Mouse (Mus musculus) liver, embryonic 12.5 days (tissue): Measurements from ENCODE around the gene Gm49387. TPM values are rescaled to one million over a fixed set of nuclear protein-coding genes. Genes with fewer than 3 reads are reported as not detected.

Experiments
- ATAC-seq: fragments of 200-750 bp; cut with Nextera tagmentation; 2 replicates; pipeline ENCODE4 v1.8.0; 2017; ENCODE audit warnings: moderate number of reproducible peaks, mild to moderate bottlenecking, moderate library complexity
- H3K27ac ChIP-seq: fragments of 300-500 bp; sonication (generic); 2 replicates; pipeline ENCODE4 v1.5.1; 2016; ENCODE audit warnings: mild to moderate bottlenecking
- H3K27me3 ChIP-seq: fragments of 300-500 bp; sonication (generic); replicated peaks from 2 replicates; pipeline ENCODE4 v1.6.1; 2016; ENCODE audit warnings: mild to moderate bottlenecking, moderate library complexity
- H3K36me3 ChIP-seq: fragments of 300-500 bp; sonication (generic); 2 replicates; pipeline ENCODE4 v1.6.1; 2016; ENCODE audit warnings: mild to moderate bottlenecking, moderate library complexity
- H3K4me1 ChIP-seq: fragments of 300-500 bp; sonication (generic); 2 replicates; pipeline ENCODE4 v1.6.1; 2016
- H3K4me2 ChIP-seq: fragments of 300-500 bp; sonication (generic); 2 replicates; pipeline ENCODE4 v1.6.1; 2016; ENCODE audit warnings: mild to moderate bottlenecking, moderate library complexity
- H3K4me3 ChIP-seq: fragments of 300-500 bp; sonication (generic); 2 replicates; pipeline ENCODE4 v1.5.1; 2016; ENCODE audit warnings: mild to moderate bottlenecking, moderate library complexity
- H3K9ac ChIP-seq: fragments of 300-500 bp; sonication (generic); 2 replicates; pipeline ENCODE4 v1.6.1; 2016; ENCODE audit warnings: mild to moderate bottlenecking, moderate library complexity
- H3K9me3 ChIP-seq: fragments of 300-500 bp; sonication (generic); replicated peaks from 2 replicates; pipeline ENCODE4 v1.6.1; 2016; ENCODE audit warnings: mild to moderate bottlenecking, moderate library complexity
- WGBS: fragments of 180-500 bp; shearing (Covaris S2); methylation state at CpG from one replicate; pipeline ENCODE4 v1.1.7; 2016; ENCODE audit not compliant: insufficient replicate concordance; 5-methylcytosine and 5-hydroxymethylcytosine counted together
- polyA plus RNA-seq: library from polyadenylated mRNA; unstranded; fragments of >200 nt; fragmentation: Nextera tagmentation; extraction: Ambion mirVana; gene quantifications from 2 replicates; pipeline ENCODE4 v1.2.1, GENCODE M21; 2016

Gene Gm49387
- polyA plus RNA-seq, 1 experiment from 2014 or later, result 0.37 TPM

DNA sequence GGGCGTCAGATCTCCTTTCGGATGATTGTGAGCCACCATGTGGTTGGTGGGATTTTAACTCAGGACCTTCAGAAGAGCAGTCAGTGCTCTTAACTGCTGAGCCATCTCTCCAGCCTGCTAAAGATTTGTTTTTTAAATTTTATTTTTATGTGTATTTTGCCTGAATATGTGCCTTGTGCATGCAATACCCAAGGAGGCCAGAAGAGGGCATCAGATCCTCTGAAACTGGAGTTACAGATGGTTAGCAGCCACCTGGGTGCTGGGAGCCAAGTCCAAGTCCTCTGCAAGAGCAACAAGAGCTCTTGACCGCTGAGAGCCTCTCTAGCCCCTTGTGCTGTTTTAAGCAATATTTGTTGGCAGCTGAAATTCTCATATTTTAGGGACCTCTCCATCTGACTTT is 9.7 kb upstream of the Gm49387 start:
- 80% methylated on average over 3 of the region's 3 CpGs for whole genome bisulfite sequencing

DNA sequence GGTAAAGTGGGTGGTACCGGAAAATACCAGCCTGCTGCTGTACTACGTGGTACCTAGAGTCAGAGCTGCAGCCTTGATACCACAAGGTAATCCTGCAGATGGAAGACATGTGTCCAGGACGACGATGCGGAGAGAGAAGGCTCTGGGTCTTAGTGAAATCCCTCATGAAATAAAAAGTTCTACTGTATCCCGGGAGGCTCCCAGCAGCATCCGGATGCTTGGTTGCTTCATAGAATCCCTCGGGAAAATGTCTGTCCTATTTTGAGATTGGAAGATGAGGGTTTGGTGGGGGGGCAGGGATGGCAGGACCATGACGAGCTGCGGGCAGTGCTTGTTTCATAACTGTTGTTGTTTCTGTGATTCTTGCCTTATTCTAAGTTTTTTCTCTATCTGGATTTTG is 7.3 kb upstream of the Gm49387 start:
- no peak for ATAC-seq
- 83% methylated on average over 10 of the region's 10 CpGs for WGBS

More for the DNA sequence above, 9.7 kb upstream of the Gm49387 start:
- H3K27me3 ChIP-seq, result no peaks in the 10 kb centered on the region
- no peak for ATAC-seq
- H3K4me1 ChIP-seq, result peaks cover 38% of the 10 kb centered on the region
- H3K27ac ChIP-seq, result no peak overlapping the region
- H3K36me3 ChIP-seq, result no peaks in the 10 kb centered on the region
- no peak overlapping the region for H3K9ac ChIP-seq
- no peak overlapping the region for H3K4me3 ChIP-seq
- H3K4me2 ChIP-seq, result no peak overlapping the region
- H3K9me3 ChIP-seq, result peaks cover 6% of the 10 kb centered on the region; the same call in 1 of the 2 replicates

DNA sequence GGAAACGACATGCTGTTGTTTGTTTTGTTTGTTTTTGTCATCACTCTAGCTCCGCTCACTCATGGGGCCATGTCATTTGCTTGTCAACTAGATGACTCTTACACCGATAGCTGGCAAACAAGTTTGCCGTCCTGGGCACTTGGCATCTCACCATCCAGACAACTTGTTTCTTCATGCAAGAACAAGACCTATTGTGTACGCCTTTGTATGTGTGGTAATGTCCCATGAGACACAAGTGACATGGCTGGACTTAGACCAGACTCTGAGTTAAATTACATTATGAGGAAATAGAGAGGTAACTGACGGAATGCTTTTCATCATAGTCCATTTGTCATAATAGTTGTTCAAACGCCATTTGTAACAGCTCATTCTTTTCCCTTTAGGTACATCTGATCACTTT is 5.2 kb upstream of the Gm49387 start:
- H3K27ac ChIP-seq, result no peak overlapping the region
- peaks cover 6% of the 10 kb centered on the region; the same call in 1 of the 2 replicates for H3K9me3 ChIP-seq
- no peak overlapping the region for H3K4me3 ChIP-seq
- peaks cover 12% of the 10 kb centered on the region for H3K4me1 ChIP-seq
- H3K9ac ChIP-seq, result no peak overlapping the region
- no peaks in the 10 kb centered on the region for H3K27me3 ChIP-seq
- whole genome bisulfite sequencing, result 83% methylated on average over 7 of the region's 7 CpGs
- H3K36me3 ChIP-seq, result no peaks in the 10 kb centered on the region
- H3K4me2 ChIP-seq, result no peak overlapping the region
- no peak for ATAC-seq

More for the DNA sequence above, 7.3 kb upstream of the Gm49387 start:
- no peaks in the 10 kb centered on the region for H3K27me3 ChIP-seq
- no peak overlapping the region for H3K4me3 ChIP-seq
- H3K4me1 ChIP-seq, result peaks cover 22% of the 10 kb centered on the region
- H3K9me3 ChIP-seq, result peaks cover 6% of the 10 kb centered on the region; the same call in 1 of the 2 replicates
- H3K9ac ChIP-seq, result no peak overlapping the region
- H3K4me2 ChIP-seq, result no peak overlapping the region
- H3K36me3 ChIP-seq, result no peaks in the 10 kb centered on the region
- no peak overlapping the region for H3K27ac ChIP-seq

DNA sequence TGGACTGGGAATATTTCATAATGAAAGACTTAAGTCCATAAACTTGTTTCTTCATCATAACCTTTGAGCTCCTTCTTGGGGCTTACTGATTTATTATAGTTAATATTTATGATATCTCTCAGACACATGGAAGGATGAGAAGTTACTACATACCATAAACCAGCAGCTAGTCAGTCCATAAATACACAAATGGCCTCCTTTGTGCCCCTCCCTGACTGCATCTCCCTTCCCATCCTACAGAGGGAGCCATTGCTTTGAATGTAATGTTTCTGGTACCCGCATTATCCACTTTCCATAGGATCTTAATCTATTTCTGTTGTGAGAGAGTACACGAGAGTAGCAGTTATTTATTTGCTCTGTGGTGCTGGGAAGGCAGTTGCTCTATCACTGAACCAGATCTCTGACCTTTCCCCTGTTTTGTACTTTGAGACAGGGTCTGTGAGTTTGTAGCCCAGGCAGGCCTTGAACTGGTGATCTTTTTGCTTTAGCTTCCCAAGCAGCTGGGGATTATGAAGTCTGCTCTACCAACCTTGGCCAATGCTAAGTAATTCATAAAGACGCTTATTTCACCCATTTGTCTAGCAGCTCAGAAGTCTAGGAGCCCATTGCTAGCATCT is 4.4 kb upstream of the Gm49387 start:
- Histone ChIP-seq H3K36me3 (no peaks in the 10 kb centered on the region), H3K4me1 (peaks cover 14% of the 10 kb centered on the region), H3K27ac (no peak overlapping the region), H3K4me2 (no peak overlapping the region), H3K27me3 (no peaks in the 10 kb centered on the region), H3K4me3 (no peak overlapping the region), H3K9ac (no peak overlapping the region), H3K9me3 (no peaks in the 10 kb centered on the region)
- ATAC-seq, result no peak
- WGBS, result 57% methylated on average over 3 of the region's 3 CpGs

DNA sequence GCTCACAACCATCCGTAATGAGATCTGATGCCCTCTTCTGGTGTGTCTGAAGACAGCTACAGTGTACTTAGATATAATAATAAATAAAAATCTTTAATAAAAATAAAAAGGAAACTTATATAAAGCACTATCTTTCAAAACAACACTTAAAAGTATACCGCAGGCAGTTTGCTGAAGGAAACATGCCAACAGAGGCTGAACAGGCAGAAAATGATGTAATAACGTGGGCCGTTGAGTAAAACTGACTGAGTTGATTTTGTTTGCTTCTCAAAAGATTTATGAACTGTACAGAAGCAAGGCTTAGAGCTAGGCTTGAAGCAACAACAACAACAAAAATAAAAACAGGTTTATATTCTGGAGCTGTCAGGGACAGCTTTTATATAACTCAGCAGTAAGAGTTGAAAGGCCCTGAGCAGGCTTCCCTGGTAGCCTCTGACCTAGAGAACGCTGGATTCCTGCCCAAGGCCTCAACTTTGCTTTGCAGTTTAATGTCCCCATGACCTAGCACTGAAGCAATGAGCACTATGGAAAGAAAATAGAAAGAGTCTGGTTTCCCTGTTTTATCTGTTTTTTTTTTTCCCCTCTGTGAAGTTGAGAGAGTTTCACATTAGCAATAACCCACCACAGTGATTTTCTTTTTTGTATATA is 3.6 kb upstream of the Gm49387 start:
- 83% methylated on average over 5 of the region's 5 CpGs for WGBS

DNA sequence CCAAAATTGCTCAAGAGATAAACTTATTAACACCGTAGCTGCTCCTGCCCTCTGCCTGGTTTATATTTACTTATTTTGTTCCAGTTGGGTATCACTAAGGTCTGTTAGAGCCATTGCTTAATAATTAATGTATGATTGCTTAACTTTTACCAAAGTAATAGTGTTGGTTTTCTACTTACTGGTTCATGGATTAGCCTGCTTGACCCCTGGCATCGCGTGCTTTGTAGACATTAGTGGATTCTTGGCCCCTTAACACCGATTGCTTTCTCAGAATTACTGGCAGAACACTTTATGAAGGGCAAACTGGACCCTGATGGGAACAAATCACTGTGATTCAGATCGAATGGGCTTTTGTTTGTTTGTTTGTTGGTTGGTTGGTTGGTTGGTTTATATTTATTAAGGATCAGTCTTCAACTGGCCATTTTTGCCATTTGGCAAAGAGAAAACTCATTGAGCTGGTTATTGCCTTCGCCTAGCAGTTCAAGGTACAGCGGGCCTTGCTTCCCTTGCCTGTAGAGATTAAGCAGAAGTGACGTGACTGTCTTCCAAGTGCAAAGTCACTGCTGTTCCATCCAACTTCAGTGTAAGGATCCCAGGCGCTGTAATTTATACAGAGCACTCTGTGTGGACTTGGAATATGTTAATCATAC is 953 bp upstream of the Gm49387 start:
- Histone ChIP-seq H3K36me3 (no peaks in the 10 kb centered on the region), H3K4me2 (peak overlapping the region; percentile 83), H3K27ac (peak overlapping the region; percentile 83), H3K27me3 (no peaks in the 10 kb centered on the region), H3K9me3 (no peaks in the 10 kb centered on the region), H3K4me3 (peak overlapping the region; percentile 67), H3K9ac (peak overlapping the region; percentile 80), H3K4me1 (peaks cover 19% of the 10 kb centered on the region)
- ATAC-seq, result no peak
- WGBS, result 55% methylated on average over 9 of the region's 9 CpGs

More for the DNA sequence above, 3.6 kb upstream of the Gm49387 start:
- Histone ChIP-seq H3K9me3 (no peaks in the 10 kb centered on the region), H3K27ac (no peak overlapping the region), H3K4me1 (peaks cover 19% of the 10 kb centered on the region), H3K27me3 (no peaks in the 10 kb centered on the region), H3K36me3 (no peaks in the 10 kb centered on the region), H3K9ac (no peak overlapping the region), H3K4me2 (no peak overlapping the region), H3K4me3 (no peak overlapping the region)
- no peak for ATAC-seq

DNA sequence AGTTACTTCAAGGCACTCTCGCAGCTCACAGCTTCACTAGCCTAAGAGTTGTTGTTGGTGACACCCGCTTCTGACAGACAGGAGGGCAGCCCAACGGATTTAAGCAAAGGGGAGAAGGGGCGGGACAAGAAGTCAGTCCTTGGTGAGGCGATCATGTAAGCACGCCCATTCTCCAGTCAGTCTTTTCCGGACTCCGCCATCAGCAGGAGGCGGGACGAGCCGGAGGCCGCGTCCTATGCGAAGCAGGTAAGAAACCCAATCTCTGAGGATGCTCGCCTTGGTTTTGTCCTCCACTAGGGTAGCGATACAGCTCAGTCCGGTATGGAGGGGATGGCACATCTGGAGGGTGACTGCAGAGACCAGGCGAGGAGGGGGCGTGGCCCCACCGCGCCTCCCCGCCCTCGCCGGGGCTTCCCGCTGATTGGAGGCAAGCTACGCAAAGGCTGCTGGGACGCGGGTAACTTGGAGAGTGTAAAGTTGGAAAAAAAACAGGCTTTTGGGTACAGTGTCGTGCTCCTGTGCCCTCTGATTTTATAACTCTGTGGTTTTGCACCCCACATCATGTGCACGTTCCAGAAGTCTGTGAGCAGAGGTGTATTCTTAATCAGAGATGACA is 320 bp upstream of the Gm49387 start, which contains the start of the genes Btd and Hacl1:
TSS of gene Btd (plus strand) at position 139 of the 616 bp plus-strand sequence.
TSS of gene Hacl1 (minus strand) at position 397 of the 616 bp plus-strand sequence.
- Histone ChIP-seq H3K4me1 (peaks cover 19% of the 10 kb centered on the region), H3K9ac (peak within 1 kb of the TSS; percentile 80), H3K4me3 (peak within 1 kb of the TSS; percentile 67), H3K27ac (peak within 1 kb of the TSS; percentile 83), H3K4me2 (peak within 1 kb of the TSS; percentile 83), H3K9me3 (no peaks in the 10 kb centered on the region), H3K36me3 (no peaks in the 10 kb centered on the region), H3K27me3 (no peaks in the 10 kb centered on the region)
- ATAC-seq, result peak; percentile 98
- WGBS, result under 1% methylated on average over 30 of the region's 30 CpGs

DNA sequence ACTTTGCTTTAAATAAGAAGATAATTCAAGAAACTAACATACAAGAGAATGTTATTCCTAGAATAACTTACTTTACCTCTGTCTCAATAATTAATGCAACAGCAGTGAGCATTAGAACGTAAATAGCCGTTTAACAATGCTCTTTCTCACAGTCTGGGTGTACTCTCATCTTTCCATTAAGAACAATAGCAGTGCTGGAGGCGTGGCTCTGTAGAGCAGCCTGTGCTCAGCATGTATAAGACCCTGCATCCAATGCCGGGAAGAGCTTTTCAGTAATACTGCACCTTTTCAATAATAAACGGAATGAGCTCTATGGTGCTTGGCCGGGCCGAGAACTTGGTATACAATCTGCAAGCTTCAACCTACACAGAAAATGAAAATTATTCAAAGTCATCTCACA is 10.0 kb downstream of the Gm49387 start:
- peaks cover 8% of the 10 kb centered on the region; the same call in 1 of the 2 replicates for H3K36me3 ChIP-seq
- no peak overlapping the region for H3K27ac ChIP-seq
- ATAC-seq, result no peak
- no peaks in the 10 kb centered on the region for H3K9me3 ChIP-seq
- WGBS, result 82% methylated on average over 7 of the region's 7 CpGs
- H3K27me3 ChIP-seq, result no peaks in the 10 kb centered on the region
- H3K4me3 ChIP-seq, result no peak overlapping the region
- no peak overlapping the region for H3K9ac ChIP-seq
- H3K4me1 ChIP-seq, result no peaks in the 10 kb centered on the region
- no peak overlapping the region for H3K4me2 ChIP-seq

DNA sequence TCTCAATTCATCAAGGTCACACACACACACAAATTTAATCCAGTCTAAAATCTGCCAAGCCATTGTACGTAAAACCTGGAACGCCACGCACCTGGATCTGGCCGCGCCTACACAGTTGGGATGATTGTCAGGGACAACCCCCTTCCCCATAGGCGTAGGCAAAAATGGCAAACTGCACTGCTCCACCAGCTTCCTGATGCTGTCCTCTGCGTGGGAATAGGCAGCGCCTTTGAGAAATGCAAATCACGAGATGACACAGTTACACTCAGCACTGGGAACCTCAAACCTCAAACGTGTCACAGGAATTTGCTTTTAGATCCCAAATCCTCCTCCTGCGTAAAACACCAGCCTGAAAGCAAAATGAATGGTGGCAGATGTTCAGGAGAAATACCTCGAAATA is 17.9 kb downstream of the Gm49387 start:
- ATAC-seq, result no peak
- WGBS, result 76% methylated on average over 12 of the region's 12 CpGs
- Histone ChIP-seq H3K36me3 (0 out of 2 replicates have a peak, but pooled peaks cover 3% of the 10 kb centered on the region), H3K9ac (no peak overlapping the region), H3K4me1 (0 out of 2 replicates have a peak, but pooled peaks cover 3% of the 10 kb centered on the region), H3K27me3 (no peaks in the 10 kb centered on the region), H3K9me3 (no peaks in the 10 kb centered on the region), H3K4me2 (no peak overlapping the region), H3K27ac (no peak overlapping the region), H3K4me3 (no peak overlapping the region)

DNA sequence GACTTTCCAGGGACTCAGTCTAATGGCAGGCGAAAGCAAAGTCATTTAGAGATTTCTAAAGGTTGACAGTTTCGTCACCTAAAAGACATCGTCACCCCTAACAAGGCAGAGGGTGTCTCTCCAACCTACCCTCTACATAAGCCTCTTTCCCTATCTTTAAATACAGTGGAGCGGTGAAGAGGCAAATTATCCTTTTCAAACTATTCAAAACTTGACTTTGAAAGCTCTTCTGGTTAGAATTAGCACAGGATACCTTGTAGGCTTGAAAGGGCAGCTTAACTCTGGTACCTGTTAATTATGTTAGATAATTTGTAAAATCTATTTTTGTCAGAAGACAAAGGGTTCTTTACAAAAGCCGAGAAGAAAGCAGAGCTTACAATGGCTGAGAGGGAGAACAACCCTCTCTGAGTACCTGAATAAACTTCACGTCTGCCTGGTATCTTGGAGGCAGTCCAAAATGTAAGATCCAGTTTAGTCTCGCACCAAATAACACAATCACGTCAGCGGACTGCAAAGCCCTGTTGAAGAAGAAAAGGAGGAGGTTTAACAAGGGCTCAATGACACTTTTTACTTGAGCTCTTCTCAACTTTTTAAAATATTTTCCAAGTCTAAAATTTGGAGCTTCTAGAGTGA is 20.0 kb downstream of the Gm49387 start:
- Histone ChIP-seq H3K4me3 (no peak overlapping the region), H3K9me3 (no peaks in the 10 kb centered on the region), H3K9ac (no peak overlapping the region), H3K36me3 (0 out of 2 replicates have a peak, but pooled peaks cover 3% of the 10 kb centered on the region), H3K27ac (no peak overlapping the region), H3K27me3 (no peaks in the 10 kb centered on the region), H3K4me2 (no peak overlapping the region), H3K4me1 (0 out of 2 replicates have a peak, but pooled peaks cover 3% of the 10 kb centered on the region)
- no peak for ATAC-seq
- 76% methylated on average over 9 of the region's 9 CpGs for WGBS

DNA sequence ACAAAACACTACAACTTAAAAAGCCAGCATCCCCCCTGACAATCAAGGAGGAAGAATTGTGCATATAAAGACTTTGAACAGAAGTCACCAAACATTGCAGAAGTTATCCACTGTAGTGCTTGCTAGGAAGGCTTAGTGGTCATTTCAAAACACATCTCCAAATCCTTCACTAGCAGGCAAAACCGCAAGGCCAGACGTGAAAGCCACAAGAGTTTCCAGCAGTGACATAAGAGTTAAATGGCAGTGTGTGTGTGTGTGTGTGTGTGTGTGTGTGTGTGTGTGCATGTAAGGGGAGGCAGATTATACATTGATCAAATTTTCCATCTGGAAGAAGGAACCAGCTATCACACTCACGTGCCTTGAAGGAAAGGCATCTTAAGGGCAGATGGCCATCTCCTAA is 22.7 kb downstream of the Gm49387 start:
- H3K36me3 ChIP-seq, result 0 out of 2 replicates have a peak, but pooled peaks cover 3% of the 10 kb centered on the region
- H3K27ac ChIP-seq, result no peak overlapping the region
- H3K9me3 ChIP-seq, result no peaks in the 10 kb centered on the region
- 0 out of 2 replicates have a peak, but pooled peaks cover 3% of the 10 kb centered on the region for H3K4me1 ChIP-seq
- no peaks in the 10 kb centered on the region for H3K27me3 ChIP-seq
- WGBS, result 67% methylated on average over 3 of the region's 3 CpGs
- H3K4me3 ChIP-seq, result no peak overlapping the region
- H3K4me2 ChIP-seq, result no peak overlapping the region
- no peak for ATAC-seq
- no peak overlapping the region for H3K9ac ChIP-seq
